Mouse (Mus musculus): ENCODE data around the gene Rnase1.
A peak's percentile ranks its signal among the peaks of the same experiment; 100 is the strongest.
"Not testable (repeated sequence)": the region's sequence is repeated elsewhere in the genome, so short reads cannot be mapped to it uniquely, and the experiment has no call there.

The Rnase1 gene

DNA sequence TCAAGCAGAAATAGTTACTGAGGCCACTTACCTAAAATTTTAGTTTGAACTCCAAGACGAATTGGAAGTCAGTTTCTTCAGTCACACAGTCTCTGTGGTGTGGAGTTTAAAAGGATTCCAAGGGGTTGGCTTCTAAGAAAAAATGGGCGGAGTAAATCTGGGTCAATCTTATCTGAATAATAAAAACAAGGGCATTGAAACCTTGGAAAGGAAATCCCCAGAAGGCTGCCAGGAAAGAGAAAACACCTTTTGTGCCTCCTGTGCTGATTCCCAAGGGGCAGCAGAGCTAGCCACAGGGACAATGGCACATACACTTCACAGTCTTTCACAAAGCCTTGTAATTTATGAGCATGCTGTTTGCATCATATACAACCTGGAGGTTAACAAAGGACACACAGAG is at the start of gene Rnase1:
Gene Rnase1 (minus strand): TSS at position 101 of the 400 bp plus-strand sequence.
- DNase-seq (ENCODE audit: low spot score in 2 of 2): no peak

DNA sequence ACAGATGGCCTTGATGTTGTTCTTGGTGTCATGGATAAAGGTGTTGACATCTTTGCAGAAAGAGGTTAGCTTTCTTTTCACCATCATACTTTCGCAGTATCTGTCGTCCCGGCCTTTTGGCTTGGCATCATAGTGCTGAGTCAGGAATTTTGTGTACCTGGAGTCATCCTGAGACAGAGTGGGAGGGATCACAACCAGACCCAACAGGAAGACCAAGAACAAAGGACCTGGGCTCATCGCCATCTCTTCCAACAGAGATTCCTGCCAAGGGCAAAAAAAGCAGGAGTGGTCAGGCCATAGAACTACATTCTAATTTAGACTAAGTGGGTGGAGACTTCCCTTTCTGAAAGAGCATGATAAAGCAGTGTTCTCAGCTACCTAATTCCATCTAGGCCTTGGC is 49.1 kb upstream of the Rnase1 start:
- DNase-seq (ENCODE audit: low spot score in 2 of 2): no peak

DNA sequence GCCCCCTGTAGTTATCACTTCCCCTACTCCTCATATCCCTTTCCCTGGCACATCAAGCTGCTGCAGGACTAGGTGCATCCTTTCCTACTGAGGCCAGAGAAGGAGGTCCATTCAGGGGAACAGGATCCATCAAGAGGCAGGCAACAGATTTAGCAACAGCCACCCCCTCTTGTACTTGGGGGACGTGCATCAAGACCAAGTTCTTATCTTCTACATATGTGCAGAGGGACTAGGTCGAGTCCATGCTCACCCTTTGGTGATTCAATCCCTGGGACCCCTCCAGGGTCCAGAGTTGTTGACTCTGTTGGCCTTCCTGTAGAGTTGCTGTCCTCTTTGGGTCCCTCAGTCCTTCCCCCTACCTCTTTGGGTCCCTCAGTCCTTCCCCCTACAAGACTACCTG is 34.5 kb upstream of the Rnase1 start:
- not testable (repeated sequence) for DNase-seq (ENCODE audit: low spot score in 2 of 2)

DNA sequence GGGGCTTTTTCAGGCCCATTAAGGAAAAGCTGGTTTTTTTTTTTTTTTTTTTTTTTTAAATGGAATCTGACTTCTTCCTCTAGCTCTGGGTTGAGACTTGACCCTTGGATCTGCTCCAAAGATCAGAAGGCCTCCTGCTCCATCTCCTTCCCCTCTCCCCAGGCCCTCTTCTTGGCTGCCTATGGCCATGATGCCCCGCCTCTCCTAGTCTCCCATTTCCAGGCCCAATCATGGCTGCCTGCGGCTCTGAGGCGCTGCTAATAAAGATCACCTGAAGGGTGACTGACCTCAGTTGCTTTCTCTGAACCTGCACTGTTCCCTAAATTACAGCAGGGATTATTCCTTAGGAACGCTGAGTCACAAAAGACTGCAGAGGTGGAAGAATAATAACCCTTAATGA is 27.3 kb upstream of the Rnase1 start:
- no peak for DNase-seq (ENCODE audit: low spot score in 2 of 2)

DNA sequence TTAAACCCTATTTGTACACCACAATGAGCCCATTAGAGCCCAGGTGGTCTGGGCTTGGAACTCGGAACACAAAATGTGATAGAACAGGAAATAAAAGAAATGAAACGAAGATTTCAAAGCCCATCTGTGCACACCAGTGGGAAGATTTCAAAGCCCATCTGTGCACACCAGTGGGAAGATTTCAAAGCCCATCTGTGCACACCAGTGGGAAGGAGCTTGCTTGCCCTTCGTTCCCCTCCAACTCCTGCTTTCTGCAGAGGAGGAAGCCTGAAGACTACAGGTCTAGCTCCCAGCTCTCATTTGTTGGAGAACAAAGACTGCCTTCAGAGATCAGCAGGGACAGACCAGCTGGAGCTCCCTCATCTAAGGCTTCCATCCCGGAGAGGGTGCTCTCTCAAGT is 26.4 kb upstream of the Rnase1 start:
- peak in 1 of 2 experiments; percentile 18 for DNase-seq (ENCODE audit: low spot score in 2 of 2)

DNA sequence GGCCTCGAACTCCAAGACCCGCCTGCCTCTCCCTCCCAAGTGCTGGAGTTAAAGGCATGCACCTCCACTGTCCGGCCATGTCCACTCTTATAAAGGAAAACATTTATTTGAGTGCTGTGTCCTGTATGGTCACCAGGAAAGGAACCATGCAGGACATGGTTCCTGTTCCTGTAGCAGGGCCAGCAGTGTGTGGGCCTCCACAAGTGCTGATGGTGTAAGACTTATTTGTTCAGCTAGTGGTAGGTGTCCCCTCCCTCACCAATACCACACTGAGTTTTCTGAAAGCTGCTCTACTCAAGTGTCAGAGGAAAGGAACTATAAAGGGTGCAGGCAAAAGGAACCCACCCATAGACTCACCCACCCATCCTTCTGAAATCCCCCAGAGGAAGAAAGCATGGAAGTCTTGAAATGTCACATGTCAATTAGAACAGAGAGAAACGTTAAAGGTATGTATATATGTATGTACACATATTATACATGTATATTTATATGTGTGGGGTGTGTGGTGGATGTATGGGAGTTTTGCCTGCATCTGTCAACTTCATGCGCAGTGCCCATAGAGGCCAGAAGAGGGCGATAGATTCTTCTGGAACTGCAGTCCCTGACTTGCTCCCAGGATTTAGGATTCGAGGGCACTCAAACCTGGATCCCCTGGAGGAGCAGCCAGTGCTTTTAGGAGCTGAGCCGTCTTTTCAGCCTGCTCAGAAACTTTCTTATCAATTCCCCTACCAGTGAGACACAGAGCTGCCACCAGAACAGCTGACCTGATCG is 25.7 kb upstream of the Rnase1 start:
- peak in 1 of 2 experiments; percentile 22 for DNase-seq (ENCODE audit: low spot score in 2 of 2)

DNA sequence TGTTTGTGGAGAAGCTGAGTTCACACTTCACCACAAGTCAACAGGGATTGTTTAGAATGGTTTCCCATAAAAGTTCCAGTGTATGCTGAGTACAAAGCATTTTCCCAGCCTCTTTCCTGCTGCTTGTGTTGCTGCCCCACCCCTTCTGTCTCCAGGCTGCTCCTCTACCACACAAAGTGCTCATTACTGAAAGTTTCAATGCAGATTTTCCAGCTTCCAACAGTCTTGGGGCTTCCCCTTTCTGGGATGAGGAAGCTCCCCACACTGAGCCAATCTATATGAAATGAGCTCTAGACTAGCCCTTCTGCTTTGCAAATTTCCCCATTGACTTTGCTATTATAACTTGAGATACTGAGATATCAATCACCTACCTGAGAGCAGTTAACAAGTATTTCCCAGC is 19.5 kb upstream of the Rnase1 start:
- DNase-seq (ENCODE audit: low spot score in 2 of 2): no peak

DNA sequence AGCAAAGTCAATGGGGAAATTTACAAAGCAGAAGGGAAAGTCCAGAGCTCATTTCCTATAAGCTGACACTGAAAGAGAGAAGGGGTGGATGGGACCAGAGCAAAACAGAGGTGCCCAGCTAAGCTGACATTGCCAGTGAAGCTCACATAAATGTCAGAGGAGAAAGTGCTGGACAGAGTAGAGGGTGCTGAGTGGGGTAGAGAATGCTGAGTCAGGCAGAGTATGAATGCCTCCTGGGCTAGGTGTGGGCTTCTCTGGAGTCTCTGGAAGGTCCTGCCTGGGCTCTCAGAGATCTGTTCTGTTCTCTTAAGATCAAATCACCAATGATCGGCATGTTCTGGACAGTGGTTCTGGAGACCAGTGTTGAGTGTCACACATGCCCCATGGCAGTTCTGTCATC is 18.9 kb upstream of the Rnase1 start:
- no peak for DNase-seq (ENCODE audit: low spot score in 2 of 2)

DNA sequence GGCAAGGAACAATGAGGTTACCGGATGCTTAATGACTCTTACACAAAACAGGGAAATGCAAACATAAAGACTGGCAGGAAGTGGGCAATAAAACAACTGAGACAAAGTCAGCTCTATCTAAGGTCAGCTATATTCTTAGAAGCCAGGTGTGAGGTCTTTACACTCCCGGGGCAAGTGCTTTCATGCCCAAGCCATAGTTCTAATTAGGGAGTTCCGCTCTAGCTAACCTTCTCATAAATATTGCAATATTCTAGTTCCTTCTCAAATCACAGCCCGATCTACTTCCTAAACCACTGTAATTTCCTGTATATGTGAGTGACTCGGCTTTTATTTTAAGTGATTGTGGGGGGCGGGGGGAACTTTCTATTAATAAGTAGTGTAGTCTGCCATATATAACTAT is 16.7 kb upstream of the Rnase1 start:
- DNase-seq (ENCODE audit: low spot score in 2 of 2): not testable (repeated sequence)

DNA sequence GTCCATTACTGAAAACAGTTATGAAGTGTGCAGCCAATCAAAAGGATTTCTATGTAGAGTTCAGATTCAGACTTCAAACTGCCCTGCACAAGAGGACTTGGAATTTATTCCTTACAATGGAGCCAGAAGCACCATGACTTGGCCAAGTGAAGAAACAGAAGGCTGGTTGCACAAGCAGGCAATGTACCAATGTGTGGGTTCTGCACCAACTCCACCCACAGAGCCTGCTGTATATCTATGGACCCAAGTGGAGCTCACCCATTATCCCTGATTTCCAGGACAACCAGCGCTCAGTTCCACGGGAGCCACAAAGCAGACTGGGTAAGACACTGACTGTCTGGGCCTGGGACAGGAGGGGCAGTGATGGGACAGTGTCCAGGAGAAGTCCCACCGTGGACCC is 15.4 kb upstream of the Rnase1 start, which contains the start of gene Rnase2b:
Gene Rnase2b (plus strand): TSS at position 285 of the 400 bp plus-strand sequence.
- DNase-seq (ENCODE audit: low spot score in 2 of 2): not testable (repeated sequence)

DNA sequence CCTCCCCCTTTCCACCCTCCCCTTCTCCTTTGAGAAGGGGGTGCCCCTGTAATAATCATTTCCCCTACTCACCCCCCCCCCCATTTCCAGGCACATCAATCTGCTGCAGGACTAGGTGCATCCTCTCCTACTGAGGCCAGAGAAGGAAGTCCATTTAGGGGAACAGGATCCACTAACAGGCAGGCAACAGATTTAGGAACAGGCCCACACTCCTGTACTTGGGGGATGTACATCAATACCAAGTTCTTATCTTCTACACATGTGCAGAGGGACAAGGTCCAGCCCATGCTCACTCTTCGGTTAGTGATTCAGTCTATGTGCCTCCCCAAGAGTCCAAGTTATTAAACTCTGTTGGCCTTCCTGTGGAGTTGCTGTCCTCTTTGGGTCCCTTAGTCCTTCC is 10.5 kb upstream of the Rnase1 start:
- no peak for DNase-seq (ENCODE audit: low spot score in 2 of 2)

DNA sequence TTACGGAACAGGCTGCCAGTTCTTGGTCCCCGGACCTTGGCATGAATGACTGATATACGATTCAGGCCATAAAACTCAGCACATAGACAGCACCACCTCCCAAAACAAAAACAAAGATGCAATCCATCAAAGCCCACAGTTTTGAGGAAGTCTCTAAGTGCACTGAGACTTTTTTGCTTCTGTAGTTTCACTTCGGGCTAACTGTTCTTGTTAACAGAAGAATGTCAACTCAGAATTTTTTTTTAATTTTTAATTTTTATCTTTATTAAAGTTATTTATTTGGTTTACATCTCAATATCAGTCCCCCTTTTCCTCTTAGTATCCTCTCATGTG is 10.1 kb upstream of the Rnase1 start:
- no peak for DNase-seq (ENCODE audit: low spot score in 2 of 2)

DNA sequence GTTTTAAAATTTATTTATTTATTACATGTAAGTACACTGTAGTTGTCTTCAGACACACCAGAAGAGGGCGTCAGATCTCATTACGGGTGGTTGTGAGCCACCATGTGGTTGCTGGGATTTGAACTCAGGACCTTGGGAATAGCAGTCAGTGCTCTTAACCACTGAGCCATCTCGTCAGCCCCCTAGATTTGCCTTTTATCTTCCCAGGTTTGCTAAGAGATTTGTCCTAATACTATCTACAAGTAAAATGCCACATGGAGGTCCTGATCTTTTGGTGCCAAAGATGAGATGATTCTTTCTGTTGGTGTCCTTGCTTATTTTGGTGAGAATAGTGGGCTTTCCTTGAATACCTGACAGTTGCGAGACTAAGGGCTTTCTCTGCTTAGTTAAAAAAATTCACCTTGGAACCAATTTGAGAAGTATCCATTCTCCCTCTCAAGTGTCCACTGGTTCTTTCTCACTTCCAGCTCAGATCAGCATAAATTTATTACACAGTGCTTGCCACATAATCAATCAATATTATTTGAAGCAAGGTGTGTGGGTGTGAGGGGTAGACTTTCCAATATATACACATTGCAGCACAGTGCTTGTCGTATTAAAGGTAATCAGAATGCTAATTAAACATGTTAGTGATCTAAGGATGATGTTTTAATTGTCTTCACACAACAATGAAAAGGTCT is 9.6 kb upstream of the Rnase1 start:
- DNase-seq (ENCODE audit: low spot score in 2 of 2): no peak

DNA sequence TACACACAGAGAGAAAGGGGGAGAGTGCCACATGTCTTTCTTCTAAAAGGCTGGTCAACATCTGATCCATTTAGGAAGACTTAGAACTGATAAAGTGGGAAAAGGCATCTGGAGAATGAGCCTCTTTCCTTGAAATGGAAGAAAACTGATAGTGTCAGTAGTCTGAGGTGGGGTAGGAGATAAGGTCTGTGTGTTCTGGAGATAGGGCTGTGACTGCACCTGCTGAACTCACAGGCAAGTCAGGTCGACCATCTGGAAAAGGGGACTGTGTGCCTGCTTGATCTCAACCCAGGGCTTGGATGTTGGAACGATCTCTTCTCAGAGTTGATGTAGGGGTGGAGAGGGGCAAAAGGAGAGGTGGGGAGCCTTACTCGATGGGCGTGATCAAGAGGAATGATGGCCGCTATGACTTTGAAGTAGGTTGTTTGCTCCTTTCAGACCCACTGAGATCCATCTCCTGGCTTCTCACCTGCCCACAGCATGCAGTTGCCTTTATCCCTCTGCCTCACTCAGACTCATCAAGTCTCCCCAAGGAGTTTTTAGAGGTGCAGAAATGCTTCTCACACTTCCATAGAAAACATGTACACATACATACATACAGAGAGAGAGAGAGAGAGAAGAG is 5.8 kb upstream of the Rnase1 start:
- no peak for DNase-seq (ENCODE audit: low spot score in 2 of 2)

DNA sequence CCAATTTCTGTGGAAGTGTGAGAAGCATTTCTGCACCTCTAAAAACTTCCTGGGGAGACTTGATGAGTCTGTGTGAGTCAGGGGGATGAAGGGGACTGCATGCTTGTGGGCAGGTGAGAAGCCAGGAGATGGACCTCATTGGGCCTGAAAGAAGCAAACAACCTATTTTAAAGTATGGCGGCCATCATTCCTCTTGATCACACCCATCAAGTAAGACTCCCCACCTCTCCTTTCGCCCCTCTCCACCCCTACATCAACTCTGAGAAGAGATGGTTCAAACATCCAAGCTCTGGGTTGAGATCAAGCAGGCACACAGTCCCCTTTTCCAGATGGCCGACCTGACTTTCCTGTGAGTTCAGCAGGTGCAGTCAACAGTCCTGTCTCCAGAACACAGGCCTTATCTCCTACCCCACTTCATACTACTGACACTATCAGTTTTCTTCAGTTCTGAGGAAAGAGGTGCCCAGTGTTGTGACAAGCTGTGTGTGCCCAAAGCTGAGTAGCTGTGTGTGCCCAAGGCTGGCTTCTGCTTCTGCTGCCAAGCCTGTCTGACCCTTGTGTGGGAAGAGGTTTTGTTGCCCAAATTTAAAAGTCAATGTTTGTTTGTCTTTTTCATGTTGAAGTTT is 3.7 kb upstream of the Rnase1 start:
- DNase-seq (ENCODE audit: low spot score in 2 of 2): no peak

DNA sequence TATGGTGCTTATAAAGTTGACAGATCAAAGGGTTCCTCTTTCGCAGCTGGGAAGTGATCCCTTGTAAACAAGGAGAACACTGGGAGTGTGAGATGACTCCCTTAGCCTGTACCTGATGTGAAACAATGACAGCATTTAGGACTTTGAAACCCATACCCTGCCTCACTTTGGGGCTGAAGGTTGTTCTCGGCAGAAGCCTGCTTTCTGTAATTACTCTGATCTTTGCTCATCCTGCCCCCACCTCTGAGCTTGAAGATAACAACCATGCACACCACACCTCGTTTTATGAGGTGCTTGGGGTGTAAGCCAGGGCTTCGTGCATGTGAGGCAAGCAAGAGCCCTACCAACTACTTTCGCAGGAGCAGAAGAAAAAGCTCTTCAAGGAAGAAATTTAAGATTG is 2.6 kb upstream of the Rnase1 start:
- no peak for DNase-seq (ENCODE audit: low spot score in 2 of 2)

DNA sequence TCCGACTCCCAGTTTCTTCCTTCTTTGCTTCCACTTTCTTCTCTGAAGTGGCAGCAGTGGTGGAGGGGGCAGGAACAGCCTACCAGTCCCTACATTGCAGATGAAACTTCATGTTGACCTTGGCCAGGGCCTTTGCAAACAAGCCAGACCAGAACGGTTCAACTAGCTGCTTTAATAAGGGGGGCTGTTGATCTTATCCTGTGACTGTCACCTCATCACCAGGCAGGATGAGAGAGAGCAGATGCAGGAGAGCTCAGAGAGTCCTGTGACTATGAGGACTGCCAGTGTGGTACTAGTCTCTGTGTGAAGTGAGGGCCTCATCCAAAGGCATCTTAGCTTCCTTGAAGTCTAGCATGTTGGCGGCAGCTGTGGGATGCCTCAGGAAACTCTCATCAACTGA is 1.4 kb upstream of the Rnase1 start:
- no peak for DNase-seq (ENCODE audit: low spot score in 2 of 2)

DNA sequence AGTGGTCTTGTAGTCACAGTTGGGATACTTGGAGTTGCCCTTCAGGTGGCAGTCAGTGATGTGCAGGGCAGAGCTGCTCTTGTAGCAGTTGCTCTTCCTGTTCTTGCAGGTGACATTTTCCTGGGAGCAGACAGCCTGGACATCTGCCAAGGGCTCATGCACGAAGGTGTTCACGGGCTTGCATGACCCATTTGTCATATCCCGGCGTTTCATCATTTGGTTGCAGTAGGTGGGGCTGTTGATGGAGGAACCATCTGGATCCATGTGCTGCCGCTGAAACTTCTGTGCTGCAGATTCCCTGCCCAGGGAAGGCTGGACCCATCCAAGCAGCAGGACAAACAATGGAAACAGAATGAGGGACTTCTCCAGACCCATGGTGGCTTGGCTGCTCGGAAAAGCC is 1.1 kb downstream of the Rnase1 start:
- no peak for DNase-seq (ENCODE audit: low spot score in 2 of 2)

DNA sequence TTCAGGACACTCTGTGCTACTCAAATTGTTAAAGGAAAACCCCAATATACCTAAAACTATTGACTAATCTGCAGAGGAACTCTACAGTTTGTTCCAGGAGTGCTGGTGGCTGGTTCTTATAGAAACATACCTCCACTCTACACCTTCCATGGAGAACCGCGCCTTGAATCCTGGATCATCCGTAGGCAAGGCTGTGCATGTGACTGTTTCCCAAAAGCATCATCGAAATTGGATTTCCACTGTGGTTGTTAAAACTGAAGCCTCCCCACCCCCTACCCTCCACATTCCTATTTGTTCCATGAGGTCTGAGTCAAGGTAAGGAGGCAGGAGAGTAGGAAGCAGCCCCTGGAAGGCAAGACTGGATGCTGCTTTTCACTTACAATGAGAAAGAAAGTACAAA is 2.1 kb downstream of the Rnase1 start:
- DNase-seq (ENCODE audit: low spot score in 2 of 2): no peak

DNA sequence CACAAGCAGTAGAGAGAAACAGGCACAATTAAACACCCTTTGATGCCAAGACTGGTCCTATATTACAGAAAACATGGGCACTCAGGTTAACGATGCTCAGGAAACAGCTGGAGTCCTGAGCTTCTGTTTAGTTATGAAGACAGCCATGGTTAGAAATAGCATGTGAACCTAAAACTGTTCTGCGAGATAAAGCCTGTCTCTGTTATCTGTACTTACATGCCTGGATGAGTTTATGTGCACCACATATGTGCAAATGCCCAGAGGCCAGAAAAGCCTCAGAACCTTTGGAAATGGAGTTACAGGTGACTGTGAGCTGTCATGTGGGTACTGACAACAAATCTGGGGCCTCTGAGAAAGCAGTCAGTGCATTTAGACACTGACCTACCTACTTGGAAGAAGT is 2.6 kb downstream of the Rnase1 start:
- no peak for DNase-seq (ENCODE audit: low spot score in 2 of 2)

DNA sequence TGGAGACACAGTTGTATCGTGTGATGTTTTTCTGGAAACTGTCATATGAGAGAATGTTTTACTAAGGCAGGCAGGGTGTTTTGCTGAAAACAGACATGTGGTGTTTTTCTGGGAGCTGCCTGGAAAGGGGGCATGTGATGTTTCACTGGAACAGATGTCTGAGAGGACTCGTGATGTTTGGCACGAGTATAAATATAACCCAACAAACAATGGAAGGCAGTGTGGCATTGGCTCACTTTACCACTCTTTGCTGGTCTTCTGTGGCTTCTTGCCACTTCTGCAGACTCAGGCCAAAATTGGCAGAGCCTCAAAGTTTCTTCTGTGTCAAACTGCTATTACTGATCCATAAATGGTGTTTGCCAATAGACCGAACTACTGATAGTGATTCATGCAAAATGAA is 3.3 kb downstream of the Rnase1 start:
- DNase-seq (ENCODE audit: low spot score in 2 of 2): peak; percentile 23

DNA sequence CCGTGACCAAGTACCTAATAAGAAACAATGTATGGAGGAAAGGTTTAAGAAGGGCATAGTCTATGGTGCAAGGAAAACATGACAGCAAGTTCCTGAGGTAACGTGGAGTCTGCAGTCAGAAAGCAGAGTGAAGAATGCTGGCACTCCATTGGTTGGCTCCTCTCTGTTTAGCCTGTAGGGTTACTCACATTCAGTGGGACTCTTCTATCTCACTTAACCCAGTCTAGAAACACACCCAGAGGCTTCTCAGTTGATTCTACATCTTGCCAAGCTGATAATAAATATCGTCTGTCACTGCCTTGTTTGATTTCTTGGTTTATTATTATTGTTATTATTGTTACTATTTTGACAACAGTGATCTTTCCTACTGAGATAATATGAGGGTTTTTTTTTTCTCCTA is 4.0 kb downstream of the Rnase1 start:
- DNase-seq (ENCODE audit: low spot score in 2 of 2): no peak

DNA sequence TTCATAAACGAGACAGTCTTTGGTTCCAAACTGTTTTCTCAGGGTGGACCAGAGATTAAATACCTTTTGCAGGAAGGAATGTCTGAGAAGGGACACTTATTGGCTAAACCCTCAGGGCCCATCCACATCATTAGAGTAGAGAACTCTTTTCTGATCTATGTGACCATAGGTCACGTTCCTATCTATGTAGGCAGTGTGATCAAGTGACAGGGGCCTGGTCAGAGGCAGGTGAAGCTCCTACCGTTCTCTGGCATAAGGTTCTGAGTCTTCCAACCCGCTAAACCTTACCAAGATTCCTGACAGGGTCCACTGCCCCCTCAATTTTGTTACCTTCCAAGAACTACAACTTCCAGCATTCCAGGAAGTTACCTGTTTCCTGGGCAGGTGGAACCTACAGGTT is 4.5 kb downstream of the Rnase1 start:
- DNase-seq (ENCODE audit: low spot score in 2 of 2): no peak
